Mouse (Mus musculus): ENCODE measurements around the gene Hist1h4f. TPM values are rescaled to one million over a fixed set of nuclear protein-coding genes. Genes with fewer than 3 reads are reported as not detected.

Gene Hist1h4f
- polyA plus RNA-seq, 1 experiment from 2014 or later, result 1.3 TPM

GRCm38 (mm10) chr13:23517603-23518294 is 33.7 kb downstream of the Hist1h4f start:
- Histone ChIP-seq H3K4me2 (ENCODE audit: low read length) (peak overlapping the region; percentile 93), H3K27ac (ENCODE audit: low read depth) (peak overlapping the region; percentile 71), H3K9ac (ENCODE audit: low read length) (peak overlapping the region; percentile 48), H3K27me3 (replicated peaks; ENCODE audit: control insufficient read depth, insufficient read depth, low read length) (no peaks in the 10 kb centered on the region), H3K4me1 (replicated peaks; ENCODE audit: control insufficient read depth, insufficient read depth, low read length) (0 out of 2 replicates have a peak, but pooled peaks cover 4% of the 10 kb centered on the region), H3K36me3 (ENCODE audit: control insufficient read depth, insufficient read depth, low read length) (no peaks in the 10 kb centered on the region), H3K9me3 (ENCODE audit: control insufficient read depth, low read length) (no peaks in the 10 kb centered on the region), H3K4me3 (ENCODE audit: low read depth, low read length) (peak overlapping the region; percentile 70)
- DNase-seq (ENCODE audit: low spot score), result peak; percentile 96
- ATAC-seq (replicated peaks; ENCODE audit: low FRiP score, low TSS enrichment, low read depth), result peak; percentile 89
- under 1% methylated on average over 27 of the region's 27 CpGs for WGBS

DNA sequence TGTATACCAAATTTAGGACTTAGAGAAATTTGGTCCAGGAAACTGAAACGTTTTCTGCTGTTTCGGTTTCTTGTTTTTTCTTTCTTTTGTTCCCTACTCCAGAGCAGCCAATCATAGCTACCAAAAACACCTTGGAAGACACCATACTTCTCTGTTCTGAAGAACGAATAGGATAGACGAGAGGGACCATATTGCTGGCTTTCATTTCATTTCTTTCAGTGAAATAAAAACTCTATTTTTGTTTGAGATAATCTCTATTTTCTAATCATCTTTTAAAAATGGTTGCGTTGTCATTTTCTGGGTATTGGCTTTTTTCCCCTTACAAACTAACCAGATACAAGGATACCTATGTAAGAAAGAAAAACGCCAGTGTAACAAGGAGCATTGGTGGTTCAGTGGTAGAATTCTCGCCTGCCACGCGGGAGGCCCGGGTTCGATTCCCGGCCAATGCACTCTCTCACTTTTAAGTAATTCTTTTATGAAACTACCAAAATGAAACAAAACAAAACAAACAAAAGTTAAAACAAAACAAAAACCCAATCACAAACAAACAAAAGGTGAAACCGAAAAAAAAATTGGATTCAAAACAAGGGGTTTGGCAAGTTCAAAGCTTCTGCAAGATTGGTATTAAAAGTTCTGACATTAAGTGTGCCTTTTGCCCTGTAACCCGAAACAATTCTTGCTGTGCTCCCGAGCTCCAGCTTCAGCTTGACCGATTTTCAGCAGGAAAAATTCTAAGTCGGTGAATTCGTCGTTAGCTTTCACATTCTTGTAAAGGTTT is 34.4 kb downstream of the Hist1h4f start:
- Histone ChIP-seq H3K27me3 (replicated peaks; ENCODE audit: control insufficient read depth, insufficient read depth, low read length) (no peaks in the 10 kb centered on the region), H3K9ac (ENCODE audit: low read length) (peak overlapping the region; percentile 48), H3K36me3 (ENCODE audit: control insufficient read depth, insufficient read depth, low read length) (no peaks in the 10 kb centered on the region), H3K4me1 (replicated peaks; ENCODE audit: control insufficient read depth, insufficient read depth, low read length) (0 out of 2 replicates have a peak, but pooled peaks cover 4% of the 10 kb centered on the region), H3K9me3 (ENCODE audit: control insufficient read depth, low read length) (no peaks in the 10 kb centered on the region), H3K4me2 (ENCODE audit: low read length) (peak overlapping the region; percentile 93), H3K4me3 (ENCODE audit: low read depth, low read length) (peak overlapping the region; percentile 70), H3K27ac (ENCODE audit: low read depth) (peak overlapping the region; percentile 71; the same call in 1 of the 2 replicates)
- WGBS, result under 1% methylated on average over 19 of the region's 19 CpGs
- DNase-seq (ENCODE audit: low spot score), result peak; percentile 90
- peak; percentile 75 for ATAC-seq (replicated peaks; ENCODE audit: low FRiP score, low TSS enrichment, low read depth)

DNA sequence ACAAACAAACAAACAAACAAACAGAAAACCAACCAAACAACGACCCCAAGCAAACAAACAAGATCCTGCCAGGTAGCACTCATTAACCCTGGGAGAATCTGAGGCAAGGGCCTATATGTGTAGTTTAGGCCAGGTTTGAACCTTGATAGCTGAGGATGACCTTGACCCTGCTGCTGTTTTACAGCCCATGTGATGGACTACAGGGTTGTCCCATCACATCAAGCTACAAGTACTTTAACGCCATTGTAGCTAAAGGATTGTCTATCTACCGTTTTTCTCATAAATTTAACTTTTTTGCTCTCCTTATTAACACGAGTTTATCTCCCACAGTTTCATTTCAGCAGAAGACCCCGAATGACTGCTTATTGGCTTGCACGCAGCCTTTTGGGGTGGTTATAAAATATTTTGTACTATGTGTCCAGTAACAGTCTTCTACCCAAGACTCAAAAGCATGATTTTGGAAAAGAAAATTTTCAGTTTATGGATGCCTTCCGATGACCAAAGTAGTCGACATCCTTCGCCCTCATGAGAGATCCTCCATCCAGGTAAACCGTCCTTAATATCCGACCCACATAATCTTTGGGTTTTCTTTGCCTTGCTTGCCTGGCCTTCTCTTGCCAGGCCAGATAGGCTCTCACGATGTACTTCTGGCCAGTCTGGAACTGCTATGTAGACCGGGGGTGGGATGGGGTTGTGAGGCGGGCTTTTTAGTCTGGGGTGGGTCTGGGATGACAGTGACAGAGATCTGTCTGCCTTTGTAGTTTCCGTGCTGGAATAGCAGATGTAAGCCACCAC is 35.4 kb downstream of the Hist1h4f start:
- peak overlapping the region; percentile 58 for H3K4me2 ChIP-seq (ENCODE audit: low read length)
- WGBS, result 49% methylated on average over 15 of the region's 15 CpGs
- peak overlapping the region; percentile 70 for H3K4me3 ChIP-seq (ENCODE audit: low read depth, low read length)
- no peaks in the 10 kb centered on the region for H3K9me3 ChIP-seq (ENCODE audit: control insufficient read depth, low read length)
- H3K4me1 ChIP-seq (replicated peaks; ENCODE audit: control insufficient read depth, insufficient read depth, low read length), result 0 out of 2 replicates have a peak, but pooled peaks cover 4% of the 10 kb centered on the region
- ATAC-seq (replicated peaks; ENCODE audit: low FRiP score, low TSS enrichment, low read depth), result no peak
- peak overlapping the region; percentile 40 for H3K9ac ChIP-seq (ENCODE audit: low read length)
- DNase-seq (ENCODE audit: low spot score), result peak; percentile 66
- no peaks in the 10 kb centered on the region for H3K36me3 ChIP-seq (ENCODE audit: control insufficient read depth, insufficient read depth, low read length)
- H3K27ac ChIP-seq (ENCODE audit: low read depth), result no peak overlapping the region
- H3K27me3 ChIP-seq (replicated peaks; ENCODE audit: control insufficient read depth, insufficient read depth, low read length), result no peaks in the 10 kb centered on the region

GRCm38 (mm10) chr13:23515281-23515680 is 36.2 kb downstream of the Hist1h4f start:
- ATAC-seq (replicated peaks; ENCODE audit: low FRiP score, low TSS enrichment, low read depth), result no peak
- DNase-seq (ENCODE audit: low spot score), result no peak
- Histone ChIP-seq H3K36me3 (ENCODE audit: control insufficient read depth, insufficient read depth, low read length) (no peaks in the 10 kb centered on the region), H3K4me3 (ENCODE audit: low read depth, low read length) (no peak overlapping the region), H3K27ac (ENCODE audit: low read depth) (no peak overlapping the region), H3K4me1 (replicated peaks; ENCODE audit: control insufficient read depth, insufficient read depth, low read length) (peaks cover 10% of the 10 kb centered on the region), H3K4me2 (ENCODE audit: low read length) (no peak overlapping the region), H3K27me3 (replicated peaks; ENCODE audit: control insufficient read depth, insufficient read depth, low read length) (no peaks in the 10 kb centered on the region), H3K9ac (ENCODE audit: low read length) (no peak overlapping the region), H3K9me3 (ENCODE audit: control insufficient read depth, low read length) (no peaks in the 10 kb centered on the region)
- WGBS, result 80% methylated on average over 5 of the region's 5 CpGs

- H3K36me3 ChIP-seq (ENCODE audit: control insufficient read depth, insufficient read depth, low read length), result no peaks in the 10 kb centered on the region
- WGBS, result 76% methylated on average over 1 of the region's 1 CpGs
Measured at GRCm38 (mm10) chr13:23513517-23513916, 37.9 kb downstream of the Hist1h4f start.

DNA sequence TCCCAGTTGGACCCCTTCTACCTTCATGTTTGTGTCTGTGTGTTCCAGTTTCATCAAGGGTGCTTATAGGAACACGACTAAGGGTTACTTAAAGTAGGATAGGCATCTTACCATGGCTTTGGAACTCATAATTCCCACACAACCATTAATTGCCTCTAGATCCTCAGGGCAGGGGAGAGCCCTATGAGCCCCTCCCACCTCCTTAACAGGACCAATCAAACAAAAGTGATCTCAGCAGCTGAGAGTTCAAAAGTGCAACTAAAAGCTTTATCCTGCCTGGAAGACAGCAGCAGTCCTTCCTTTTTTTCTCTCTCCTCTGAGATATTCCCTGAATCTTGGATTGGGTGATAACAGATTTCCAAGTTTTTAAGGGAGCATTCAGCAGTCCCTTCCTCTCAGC is 41.3 kb downstream of the Hist1h4f start:
- H3K36me3 ChIP-seq (ENCODE audit: control insufficient read depth, insufficient read depth, low read length), result no peaks in the 10 kb centered on the region
- no peak overlapping the region for H3K9ac ChIP-seq (ENCODE audit: low read length)
- 23% methylated on average over 1 of the region's 1 CpGs for WGBS
- no peak overlapping the region for H3K4me3 ChIP-seq (ENCODE audit: low read depth, low read length)
- H3K4me2 ChIP-seq (ENCODE audit: low read length), result peak overlapping the region; percentile 22; the same call in 1 of the 2 replicates
- H3K27ac ChIP-seq (ENCODE audit: low read depth), result peak overlapping the region; percentile 43; the same call in 1 of the 2 replicates
- no peaks in the 10 kb centered on the region for H3K9me3 ChIP-seq (ENCODE audit: control insufficient read depth, low read length)
- ATAC-seq (replicated peaks; ENCODE audit: low FRiP score, low TSS enrichment, low read depth) (peak; percentile 55; the same call in 1 of the 2 replicates), DNase-seq (ENCODE audit: low spot score) (no peak)
- H3K4me1 ChIP-seq (replicated peaks; ENCODE audit: control insufficient read depth, insufficient read depth, low read length), result peaks cover 19% of the 10 kb centered on the region
- H3K27me3 ChIP-seq (replicated peaks; ENCODE audit: control insufficient read depth, insufficient read depth, low read length), result no peaks in the 10 kb centered on the region

More at GRCm38 (mm10) chr13:23513517-23513916, 37.9 kb downstream of the Hist1h4f start:
- Histone ChIP-seq H3K27me3 (replicated peaks; ENCODE audit: control insufficient read depth, insufficient read depth, low read length) (no peaks in the 10 kb centered on the region), H3K9me3 (ENCODE audit: control insufficient read depth, low read length) (no peaks in the 10 kb centered on the region), H3K4me1 (replicated peaks; ENCODE audit: control insufficient read depth, insufficient read depth, low read length) (peaks cover 14% of the 10 kb centered on the region), H3K4me2 (ENCODE audit: low read length) (no peak overlapping the region), H3K27ac (ENCODE audit: low read depth) (no peak overlapping the region), H3K4me3 (ENCODE audit: low read depth, low read length) (no peak overlapping the region), H3K9ac (ENCODE audit: low read length) (no peak overlapping the region)
- DNase-seq (ENCODE audit: low spot score) (no peak), ATAC-seq (replicated peaks; ENCODE audit: low FRiP score, low TSS enrichment, low read depth) (no peak)

DNA sequence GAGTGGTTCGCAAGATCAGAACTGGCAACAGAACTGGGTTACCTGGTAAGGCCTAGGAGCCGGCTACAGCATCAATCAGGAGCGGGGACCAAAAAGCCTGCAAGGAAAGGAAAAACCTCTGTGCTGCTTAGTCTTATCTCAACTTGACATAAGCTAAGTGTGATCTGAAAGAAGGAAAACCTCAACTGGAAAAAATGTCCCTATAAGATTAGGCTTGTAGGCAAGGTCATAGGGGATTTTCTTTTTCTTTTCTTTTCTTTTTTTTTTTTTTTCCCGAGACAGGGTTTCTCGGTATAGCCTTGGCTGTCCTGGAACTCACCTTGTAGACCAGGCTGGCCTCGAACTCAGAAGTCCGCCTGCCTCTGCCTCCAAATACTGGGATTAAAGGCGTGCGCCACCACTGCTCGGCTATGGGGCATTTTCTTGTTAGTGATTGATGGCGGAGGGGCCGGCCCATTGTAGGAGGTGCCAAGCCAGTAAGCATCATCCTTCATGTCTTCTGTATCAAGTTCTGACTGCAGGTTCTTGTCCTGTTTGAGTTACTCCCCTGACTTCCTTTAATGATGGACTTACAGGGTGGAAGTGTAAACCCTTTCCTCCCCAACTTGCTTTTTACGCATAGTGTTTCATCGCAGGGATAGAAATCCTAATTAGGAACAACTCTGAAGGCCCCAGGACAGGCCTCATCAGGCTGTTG is 44.5 kb downstream of the Hist1h4f start:
- Histone ChIP-seq H3K9me3 (ENCODE audit: control insufficient read depth, low read length) (no peaks in the 10 kb centered on the region), H3K27ac (ENCODE audit: low read depth) (no peak overlapping the region), H3K4me3 (ENCODE audit: low read depth, low read length) (no peak overlapping the region), H3K27me3 (replicated peaks; ENCODE audit: control insufficient read depth, insufficient read depth, low read length) (no peaks in the 10 kb centered on the region), H3K36me3 (ENCODE audit: control insufficient read depth, insufficient read depth, low read length) (no peaks in the 10 kb centered on the region), H3K4me1 (replicated peaks; ENCODE audit: control insufficient read depth, insufficient read depth, low read length) (peaks cover 23% of the 10 kb centered on the region), H3K9ac (ENCODE audit: low read length) (no peak overlapping the region), H3K4me2 (ENCODE audit: low read length) (peak overlapping the region; percentile 51; the same call in 1 of the 2 replicates)
- WGBS, result 38% methylated on average over 14 of the region's 14 CpGs
- ATAC-seq (replicated peaks; ENCODE audit: low FRiP score, low TSS enrichment, low read depth) (no peak), DNase-seq (ENCODE audit: low spot score) (no peak)

DNA sequence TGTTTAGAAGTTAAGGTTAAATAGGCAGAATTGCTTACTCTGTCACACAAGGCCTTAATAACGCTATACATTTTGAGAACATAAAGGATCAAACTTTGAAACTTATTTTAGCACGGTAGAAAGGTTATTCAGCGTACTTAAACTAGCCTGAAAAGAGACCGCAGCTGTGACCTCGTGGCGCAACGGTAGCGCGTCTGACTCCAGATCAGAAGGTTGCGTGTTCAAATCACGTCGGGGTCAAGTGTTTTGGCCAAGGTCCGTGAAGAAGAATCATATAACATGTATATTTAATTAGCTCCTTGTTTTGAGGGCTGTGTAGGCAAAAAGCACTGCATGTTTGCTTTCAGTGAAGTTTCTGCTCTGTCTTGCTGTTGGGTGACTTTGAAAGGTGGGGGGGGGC is 45.1 kb downstream of the Hist1h4f start:
- DNase-seq (ENCODE audit: low spot score), result peak; percentile 85
- ATAC-seq (replicated peaks; ENCODE audit: low FRiP score, low TSS enrichment, low read depth), result no peak

More for the DNA sequence above, 45.1 kb downstream of the Hist1h4f start:
- no peak overlapping the region for H3K27ac ChIP-seq (ENCODE audit: low read depth)
- WGBS, result 11% methylated on average over 13 of the region's 13 CpGs
- H3K9ac ChIP-seq (ENCODE audit: low read length), result no peak overlapping the region
- H3K27me3 ChIP-seq (replicated peaks; ENCODE audit: control insufficient read depth, insufficient read depth, low read length), result no peaks in the 10 kb centered on the region
- H3K4me1 ChIP-seq (replicated peaks; ENCODE audit: control insufficient read depth, insufficient read depth, low read length), result peaks cover 23% of the 10 kb centered on the region
- no peaks in the 10 kb centered on the region for H3K9me3 ChIP-seq (ENCODE audit: control insufficient read depth, low read length)
- peak overlapping the region; percentile 51 for H3K4me2 ChIP-seq (ENCODE audit: low read length)
- peak overlapping the region; percentile 17; the same call in 1 of the 2 replicates for H3K4me3 ChIP-seq (ENCODE audit: low read depth, low read length)
- no peaks in the 10 kb centered on the region for H3K36me3 ChIP-seq (ENCODE audit: control insufficient read depth, insufficient read depth, low read length)

All from intestine, embryonic 14.5 days (tissue).